Mouse (Mus musculus) spleen, postnatal 14 days (tissue): Measurements from ENCODE around the gene Ralgps1.
"Not testable (repeated sequence)": the region's sequence is repeated elsewhere in the genome, so short reads cannot be mapped to it uniquely, and the experiment has no call there.

ENCODE experiments used
- DNase-seq, 2 experiments: peaks; one replicate each; pipeline ENCODE4 v3.0.0; 2021 to 2022; ENCODE audit warnings: low spot score in 2 of 2

Ralgps1 gene

DNA sequence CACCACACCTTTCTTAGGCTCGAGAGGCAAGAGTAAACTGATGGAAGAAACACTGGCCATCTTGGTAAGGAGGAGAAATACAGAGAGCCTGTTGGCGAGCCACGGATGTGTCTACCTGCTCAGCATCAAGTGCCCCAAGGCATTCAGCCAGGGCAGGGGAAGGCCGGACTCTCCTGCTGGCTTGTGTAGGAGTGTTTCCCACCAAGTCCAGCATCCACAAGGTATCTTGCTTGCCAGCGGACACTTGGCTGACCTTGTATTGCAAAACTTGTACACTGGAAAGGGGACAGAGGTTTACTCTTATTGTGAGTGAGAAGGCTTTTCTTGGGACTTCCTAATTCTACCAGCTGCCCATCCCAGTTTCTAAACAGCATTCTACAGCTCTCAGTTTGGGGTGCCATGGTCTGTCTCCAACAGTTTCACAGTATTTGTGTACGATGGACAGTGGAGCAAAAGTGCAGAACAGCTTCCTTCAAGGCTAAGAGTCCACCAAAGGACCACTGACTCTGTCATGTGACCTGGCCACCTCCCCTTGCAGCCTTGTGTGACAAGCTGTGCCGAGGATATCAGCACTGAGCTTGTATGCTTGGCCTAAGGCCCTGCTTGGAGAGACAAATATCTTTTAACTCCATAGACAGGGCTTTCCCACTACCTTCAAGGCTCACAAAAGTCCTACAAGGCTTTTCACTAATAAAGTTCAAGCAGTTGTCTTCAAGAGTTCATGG lies 236.4 kb downstream of the Ralgps1 start:
- no peak for DNase-seq

DNA sequence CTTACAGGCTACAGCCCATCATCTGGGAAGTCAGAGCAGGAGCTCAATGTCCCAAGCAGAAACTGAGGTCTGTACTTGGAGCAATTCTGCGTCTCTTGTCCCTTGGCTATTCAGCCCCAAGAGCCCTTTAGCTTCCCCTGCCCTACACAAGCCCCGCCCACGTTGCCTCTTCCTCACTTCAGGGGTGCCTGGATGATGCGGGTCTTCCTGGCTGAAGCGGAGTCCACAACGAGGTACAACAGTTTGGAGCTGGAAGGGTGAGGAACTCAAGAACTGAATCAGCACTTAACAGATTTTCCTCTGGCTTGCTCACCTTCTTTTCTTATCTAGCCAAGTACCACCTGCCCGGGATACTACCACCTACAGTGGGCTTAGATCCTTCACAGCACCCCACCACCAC lies 239.0 kb downstream of the Ralgps1 start:
- no peak for DNase-seq

DNA sequence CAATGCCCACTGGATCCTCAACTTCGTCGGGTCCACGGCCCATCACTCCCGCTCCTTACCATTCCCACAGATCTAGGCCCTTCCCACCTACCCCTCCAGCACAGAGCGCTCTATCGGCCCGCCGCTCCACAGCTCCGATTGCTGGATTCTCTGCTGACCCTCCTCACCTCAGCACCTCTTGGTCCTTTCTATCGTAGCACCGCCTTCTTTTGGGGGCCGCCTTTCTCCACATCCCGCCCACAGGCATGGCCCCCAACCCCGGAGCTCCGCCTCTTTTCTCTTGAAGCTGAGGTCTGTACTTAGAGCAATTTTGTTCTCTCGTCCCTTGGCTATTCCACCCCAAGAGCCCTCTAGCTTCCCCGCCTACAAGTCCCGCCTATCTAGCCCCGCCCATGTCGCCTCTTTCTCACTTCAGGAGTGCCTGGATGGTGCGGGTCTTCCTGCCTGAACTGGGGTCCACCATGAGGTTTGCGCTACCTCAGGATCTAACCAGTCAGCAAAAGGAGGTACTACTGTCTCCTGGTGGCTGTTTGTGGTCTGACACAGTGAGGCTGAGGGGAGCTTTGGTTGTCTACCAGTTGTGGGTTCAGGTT lies 239.7 kb downstream of the Ralgps1 start, which contains the start of gene Garnl3:
Gene Garnl3 (minus strand): TSS at position 155 of the 593 bp plus-strand sequence.
- peak in 1 of 2 experiments; percentile 24 for DNase-seq

DNA sequence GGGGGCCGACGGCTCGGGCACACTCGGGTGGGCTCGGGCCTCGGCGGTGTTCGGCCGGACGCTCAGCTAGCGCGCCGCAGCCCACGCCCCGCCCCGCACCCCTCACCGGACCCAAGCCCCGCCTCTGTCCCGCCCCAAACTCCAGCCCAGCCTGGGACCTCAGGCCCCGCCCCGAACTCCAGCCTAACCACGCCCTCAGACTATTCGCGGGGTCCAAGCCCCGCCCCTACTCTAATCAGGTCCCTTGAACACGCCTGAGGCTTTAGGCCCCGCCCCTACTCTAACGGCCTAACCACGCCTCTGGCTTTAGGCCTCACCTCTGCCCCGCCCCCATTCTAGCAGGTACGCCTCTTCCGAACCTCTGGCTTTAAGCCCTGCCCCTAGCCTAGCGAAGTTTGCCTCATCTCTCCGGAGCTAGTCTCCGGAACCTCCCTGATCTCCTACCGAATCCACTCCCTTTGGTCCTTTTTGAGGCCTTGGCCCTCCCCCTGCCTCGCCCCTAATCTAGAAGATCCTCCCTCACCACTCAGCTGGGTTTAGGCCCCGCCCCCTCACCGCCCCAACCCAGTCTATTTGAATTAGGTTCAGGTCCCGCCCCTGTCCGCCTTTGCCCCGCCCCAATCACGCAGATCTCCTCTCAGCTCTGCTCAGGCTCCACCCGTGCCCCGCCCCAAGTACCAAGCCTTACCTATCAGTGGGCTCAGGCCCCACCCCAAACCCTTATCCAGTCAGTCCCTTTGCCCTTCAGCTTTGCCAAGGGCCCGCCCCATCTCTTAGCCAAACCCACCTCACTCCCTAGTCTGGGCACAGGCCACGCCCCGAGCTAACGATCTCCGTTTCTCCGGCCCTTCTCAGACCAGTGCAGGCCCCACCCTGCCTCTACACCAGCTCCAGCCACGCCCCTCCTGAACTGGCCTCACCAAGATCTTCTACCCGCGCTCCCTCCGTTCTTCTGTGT lies 240.5 kb downstream of the Ralgps1 start:
- peak; percentile 86 to 91 for DNase-seq

DNA sequence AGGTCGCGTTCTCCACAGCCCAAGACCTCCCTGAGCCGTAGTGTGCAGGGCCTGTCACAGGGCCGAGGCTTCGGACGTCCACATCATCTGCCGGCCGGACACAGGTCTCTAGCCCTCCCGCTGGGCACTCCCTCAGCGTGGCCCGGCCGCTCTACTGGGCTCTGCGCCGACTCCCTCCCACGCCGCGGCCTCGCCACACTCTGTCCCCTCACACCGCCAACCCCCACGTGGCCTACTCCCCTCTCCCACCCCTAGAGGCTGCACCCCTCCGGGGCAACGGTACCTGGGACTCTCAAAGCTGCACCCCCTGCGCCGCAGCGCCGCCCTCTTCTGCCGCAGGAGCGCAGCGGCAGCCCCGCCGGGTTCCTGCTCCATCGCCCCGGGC lies 241.2 kb downstream of the Ralgps1 start:
- DNase-seq: no peak

DNA sequence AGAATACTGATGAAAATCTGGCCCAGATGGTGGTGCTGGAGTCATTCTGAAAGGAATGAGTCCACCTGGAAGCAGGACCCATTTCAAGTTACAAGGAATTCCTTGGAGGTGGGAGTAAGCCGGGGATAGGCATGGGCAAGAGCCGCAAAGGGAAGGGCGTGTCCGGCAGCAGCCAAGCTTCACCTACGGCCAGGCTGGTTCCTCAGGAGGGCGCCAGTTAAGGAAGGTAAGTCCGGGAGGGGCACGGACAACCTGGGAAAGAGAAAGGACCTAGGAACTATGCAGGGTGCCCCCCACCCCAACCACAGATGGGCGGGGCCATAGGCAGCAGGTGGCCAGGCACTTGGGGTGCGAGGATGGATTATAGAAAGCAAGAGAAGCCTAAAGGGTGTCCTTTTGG lies 241.6 kb downstream of the Ralgps1 start:
- no peak for DNase-seq

DNA sequence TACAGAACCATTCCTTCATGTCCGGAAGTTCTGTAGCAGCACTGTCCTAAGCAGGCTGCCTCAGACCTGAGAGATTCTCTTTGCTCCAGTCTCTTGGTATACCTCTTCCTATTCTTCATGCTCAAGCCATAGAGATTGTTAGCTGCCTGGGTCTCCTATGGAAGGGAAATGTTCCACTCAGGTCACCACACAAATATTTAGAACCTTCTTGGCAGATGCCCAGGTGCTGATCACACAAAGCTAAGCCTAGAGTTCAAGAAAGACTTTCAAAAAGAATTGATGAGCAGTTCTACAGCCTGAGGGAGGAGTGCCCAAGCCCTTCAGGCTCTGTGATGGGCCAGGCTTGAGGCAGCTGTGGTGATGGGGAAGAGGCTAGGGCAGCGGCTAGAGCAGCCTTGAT lies 242.3 kb downstream of the Ralgps1 start:
- DNase-seq: no peak

DNA sequence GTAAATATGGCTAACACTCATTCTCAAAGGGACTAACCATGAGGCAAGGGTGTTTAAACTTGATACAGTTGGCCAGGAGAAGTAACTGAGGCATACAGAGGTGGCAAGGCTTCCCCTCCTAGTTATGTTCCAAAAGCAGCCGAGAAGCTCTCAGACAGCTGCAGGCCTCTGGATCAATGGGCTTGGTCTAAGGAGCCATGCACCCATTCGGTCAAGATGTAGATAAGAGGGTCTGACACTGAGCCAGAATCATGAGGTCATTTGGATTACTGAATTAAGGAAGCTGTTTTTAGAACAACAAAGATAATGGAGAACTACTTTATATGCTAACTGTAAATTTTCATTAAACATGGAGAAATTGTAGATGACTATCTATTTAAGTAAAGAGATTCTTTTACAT lies 244.0 kb downstream of the Ralgps1 start:
- no peak for DNase-seq

DNA sequence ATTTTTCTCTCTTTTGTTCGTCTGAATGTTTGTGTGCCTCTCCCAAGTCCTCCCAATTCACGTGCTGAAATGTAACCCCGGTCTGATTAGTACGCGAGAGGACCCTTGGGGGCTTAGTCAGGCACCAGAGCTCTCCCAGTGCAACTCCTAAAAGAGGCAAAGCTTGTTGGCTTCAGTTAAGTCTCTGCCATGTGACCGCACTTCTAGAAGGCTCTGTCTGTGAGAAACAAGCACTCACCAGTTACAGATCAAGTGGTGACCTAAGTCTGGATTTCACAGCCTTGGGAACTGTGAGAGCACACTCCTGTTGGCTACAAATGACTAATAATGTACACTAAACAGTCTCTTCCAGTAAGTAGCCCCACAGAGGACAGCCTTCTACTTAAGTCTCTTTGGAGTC lies 248.4 kb downstream of the Ralgps1 start:
- DNase-seq: no peak

DNA sequence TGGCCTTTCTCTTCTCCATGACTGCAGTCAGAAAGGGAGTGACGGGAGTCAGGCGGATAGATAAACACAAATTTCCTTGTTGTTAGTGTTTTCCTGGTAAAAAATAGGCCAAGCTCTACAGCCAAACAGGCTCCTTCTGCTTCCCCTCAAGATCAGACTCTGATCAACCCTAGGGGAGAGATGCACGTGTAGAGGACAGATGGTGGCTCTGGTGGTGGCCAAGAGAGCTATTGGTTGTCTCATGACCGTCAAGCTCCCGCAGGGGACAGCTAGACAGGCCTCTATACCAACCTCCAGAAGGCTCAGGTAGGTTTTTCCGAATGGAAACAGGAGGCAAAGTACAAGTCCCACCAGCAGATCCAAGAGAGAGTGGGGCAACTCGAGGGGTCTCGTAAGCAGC lies 270.8 kb downstream of the Ralgps1 start:
- DNase-seq: no peak

DNA sequence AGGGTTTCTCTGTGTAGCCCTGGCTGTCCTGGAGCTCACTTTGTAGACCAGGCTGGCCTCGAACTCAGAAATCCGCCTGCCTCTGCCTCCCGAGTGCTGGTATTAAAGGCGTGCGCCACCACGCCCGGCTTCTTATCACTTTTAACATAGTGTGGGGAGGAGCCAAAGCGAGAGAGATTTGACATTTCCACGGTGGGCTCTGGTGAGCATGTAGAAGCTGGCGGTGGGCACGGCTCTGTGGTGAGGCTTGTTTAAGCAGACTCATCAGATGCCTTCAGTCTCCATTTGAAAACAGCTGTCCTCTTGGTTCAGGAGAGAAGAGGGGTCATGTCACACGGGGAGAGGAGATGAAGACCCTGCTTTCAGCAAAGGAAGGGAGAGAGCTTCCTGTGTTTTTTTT lies 274.0 kb downstream of the Ralgps1 start:
- DNase-seq: not testable (repeated sequence)

DNA sequence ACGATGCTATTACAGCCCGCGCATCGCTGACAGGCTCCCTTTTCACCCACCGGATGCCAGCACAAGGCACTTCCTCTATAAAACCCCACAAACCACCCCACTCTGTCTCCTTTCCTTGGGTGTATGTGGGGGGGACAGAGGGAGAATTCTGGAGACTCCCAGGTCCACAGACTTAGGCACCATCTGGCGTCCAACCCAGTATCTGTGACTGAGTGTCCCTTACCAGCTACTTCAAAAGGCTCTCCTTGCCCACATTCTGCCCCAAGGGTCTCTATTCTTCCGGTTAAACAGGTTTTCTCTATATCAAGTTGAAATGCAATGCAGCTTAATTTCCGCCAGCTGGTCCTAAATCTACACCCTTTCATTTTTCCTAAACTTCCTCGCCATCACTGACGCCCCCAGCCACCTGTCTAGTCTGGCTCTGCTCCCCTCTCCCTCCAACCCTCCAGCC lies 276.0 kb downstream of the Ralgps1 start:
- no peak for DNase-seq

DNA sequence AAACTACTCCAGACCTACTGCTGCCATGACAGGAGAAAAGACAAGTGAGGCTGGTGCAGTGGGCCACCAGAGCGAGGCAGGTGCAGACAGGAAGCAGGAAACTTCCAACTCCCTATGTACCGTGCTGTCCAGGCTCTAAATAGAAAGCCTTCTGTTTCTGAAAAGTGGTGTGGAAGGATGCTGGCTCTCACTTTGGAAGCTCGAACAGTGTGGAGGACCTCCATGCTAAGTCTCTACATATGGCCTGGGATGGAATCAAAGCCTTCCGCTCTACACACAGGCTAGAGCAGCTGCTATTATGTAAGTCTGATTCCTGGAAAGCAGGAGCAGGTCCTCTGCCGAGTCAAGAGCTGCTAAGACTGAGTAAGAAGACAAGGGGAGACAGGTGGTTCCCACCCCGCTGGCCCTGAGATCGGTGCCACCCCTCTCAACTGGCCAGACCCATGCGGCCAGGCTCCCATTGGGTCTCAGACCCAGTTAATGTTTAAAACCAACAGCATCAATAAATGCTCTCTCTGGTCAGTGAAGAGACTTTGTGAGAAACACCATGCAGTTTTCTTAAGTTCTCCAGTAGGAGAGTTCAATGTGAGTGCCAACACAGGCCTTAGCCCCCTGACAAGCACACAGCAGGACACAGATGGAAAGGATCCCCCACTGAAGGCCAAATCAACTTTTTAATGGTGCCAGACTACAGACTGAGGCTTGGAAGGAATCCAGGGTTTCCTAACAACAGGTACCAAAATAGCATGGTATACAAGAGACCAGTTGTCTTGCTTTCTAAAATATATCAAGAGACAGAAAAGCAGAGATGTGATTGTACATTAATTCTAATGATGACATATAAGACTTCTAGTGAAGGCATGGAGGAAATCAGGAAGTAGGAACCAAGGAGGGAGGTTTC lies 280.4 kb downstream of the Ralgps1 start:
- no peak for DNase-seq

DNA sequence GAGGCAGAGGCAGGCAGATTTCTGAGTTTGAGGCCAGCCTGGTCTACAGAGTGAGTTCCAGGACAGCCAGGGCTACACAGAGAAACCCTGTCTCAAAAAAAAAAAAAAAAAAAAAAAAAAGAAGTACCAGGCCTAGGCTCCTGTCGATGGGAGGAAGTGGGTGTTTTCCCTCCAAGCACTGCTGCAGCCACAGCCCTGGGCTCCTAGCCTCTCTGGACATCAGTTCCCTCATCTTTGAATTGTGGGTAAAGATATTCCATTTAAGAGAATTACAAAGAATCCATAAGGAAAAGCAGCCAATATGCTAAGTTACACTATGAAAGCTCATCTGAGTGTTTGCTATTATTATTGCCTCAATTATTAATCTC lies 281.3 kb downstream of the Ralgps1 start:
- DNase-seq: not testable (repeated sequence)

DNA sequence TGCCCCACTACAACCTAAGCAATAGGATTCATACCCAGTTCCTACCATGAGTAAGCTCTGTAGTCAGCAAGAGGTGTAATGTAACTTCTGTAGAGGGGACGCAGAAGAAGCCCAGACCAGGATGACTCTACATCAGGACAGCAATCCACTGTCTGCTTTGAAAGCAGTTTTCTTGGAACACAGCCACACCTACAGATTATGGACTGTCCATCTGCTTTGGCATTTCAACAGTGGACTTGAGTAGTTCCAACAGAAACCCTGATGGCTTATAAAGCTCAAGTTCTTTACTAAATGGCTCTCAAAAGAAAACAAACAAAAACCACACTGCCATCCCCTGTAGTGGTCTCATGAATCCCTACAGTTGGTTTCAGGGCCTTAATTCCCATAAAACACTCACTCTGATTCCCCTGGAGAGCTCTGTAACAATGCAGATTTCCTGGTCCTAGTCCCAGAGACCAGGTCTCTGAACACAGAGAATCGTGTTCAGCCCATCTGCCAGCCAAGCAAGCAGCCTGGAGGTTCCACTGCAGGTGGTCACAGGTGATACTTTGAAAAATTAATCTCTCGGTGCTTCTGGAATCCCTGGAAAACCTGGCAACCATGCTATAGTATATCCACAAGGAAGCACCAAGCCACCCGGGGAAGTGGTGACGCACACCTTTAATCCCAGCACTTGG lies 281.8 kb downstream of the Ralgps1 start:
- DNase-seq: no peak

DNA sequence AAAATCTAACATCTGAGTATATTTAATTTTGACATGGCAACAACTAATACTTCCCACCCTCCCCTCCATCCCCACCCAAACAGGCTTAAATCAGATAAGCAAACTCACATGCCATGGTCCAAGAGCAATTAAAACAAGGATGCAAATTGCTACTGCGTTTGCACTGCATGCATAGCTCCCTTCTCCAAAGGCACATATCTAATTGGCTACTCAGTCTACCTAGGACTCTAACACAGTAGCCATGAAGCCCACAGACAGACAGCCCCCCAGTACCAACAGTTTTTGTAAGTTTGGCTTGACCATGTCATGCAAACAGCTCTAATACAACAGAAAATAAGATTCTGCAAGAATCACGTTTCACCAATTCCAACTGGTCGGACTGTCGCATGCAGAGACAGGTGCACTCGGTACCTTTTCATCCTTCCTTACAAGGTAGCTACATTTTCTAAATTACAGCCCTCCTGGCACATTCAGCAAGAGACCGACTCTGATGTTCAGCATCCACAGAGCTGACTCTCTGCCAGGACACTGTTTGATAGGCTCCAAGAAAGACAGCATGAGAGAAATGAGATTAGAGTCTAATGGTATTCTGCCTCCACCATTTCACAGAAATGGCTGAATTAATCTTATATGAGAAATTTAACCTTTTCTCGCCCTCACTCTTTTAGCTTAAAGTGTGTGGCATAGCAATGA lies 284.5 kb downstream of the Ralgps1 start:
- no peak for DNase-seq

DNA sequence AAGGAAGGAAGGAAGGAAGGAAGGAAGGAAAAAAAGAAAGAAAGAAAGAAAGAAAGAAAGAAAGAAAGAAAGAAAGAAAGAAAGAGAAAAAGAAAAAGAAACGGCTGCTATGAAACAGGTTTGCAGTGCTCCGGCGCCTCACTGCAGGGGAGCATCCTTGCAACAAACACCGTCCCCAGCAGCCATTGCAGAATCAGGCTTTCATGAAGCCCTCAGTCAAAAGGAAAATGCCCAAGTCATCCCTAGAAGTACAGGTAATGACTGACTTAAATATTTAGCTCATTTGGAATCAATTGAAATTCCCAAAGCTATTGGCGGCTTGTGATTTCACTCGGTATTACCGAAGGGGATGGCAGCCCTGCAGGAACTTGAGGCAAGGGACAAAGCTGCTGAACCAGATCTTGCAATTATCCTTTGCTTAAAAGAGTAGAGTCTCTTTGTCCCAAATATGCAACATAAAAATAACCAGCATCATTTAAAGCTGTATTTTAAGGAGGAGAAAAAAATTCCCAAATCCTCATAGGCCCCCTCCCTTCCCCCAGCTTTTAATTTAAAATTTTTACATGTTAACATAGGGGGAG lies 285.2 kb downstream of the Ralgps1 start:
- DNase-seq: no peak

DNA sequence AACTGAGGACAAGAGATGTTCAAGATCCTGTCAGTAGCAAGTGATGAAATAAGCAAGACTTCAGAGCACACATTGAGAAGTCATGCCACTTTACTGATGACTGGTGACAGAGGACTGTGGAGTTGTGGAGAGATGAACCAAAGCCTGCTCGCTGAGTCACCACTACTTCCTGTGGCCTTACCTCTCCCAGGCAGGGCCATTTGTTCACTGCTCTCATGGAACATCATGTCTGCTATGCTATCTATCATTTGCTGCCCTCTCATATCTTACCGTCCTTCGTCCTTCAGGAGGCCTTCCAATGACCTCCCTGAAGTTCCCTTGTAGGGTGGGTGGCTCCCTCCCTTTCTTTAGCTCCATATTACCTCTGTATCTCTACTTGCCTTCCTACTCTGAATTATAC lies 287.1 kb downstream of the Ralgps1 start:
- DNase-seq: no peak
